Mouse (Mus musculus) liver, adult (tissue): ENCODE data around the gene Jmjd4.

Experiments used
- GATA4 ChIP-seq: IDR thresholded peaks from 2 replicates; pipeline ENCODE4 v1.6.1; 2014; ENCODE audit warnings: mild to moderate bottlenecking, low read length; ENCODE audit not compliant: insufficient replicate concordance

Gene Jmjd4

DNA sequence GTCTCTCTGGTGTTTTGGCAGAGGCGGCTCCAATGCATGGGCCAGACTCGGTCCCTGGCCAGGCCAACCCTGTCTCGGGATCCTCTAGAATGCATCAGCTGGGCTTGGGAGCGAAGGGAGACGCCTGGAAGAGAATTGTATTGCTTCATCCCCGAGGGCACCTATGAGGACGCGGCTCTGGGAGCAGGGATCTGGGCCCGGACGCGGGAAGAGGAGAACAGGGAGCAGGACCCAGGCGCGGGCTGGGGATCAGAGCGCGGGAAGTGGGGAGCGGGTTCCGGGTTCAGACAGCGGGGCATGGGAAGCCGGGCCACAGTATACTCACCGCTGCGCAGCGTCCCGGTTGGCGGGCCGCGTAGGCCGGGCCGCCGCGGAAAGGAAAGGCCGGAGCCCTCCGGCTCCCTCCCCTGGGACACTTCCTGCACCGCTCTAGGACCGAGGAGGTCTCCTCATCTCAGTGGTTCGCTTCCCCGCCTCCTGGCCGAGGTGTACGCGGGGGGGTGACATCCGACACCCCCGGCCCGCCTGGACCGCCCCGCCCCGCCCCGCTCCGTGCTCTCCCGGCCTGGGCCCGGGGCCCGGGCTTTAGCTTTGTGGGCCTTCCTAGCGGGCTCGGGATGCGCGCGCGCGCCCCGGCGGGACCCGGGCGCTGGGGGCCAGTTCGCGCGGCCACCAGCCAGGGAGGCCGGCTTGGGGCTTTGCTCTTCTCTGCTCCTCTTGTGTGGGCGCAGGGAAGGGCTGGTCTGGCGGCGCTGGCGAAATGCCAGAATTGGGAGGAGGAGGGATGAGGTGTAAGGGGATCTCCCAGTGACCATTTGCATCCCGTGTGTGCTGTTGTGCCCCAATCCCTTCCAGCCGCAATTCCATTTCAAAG, 56.2 kb downstream of the Jmjd4 start:
- TF ChIP-seq GATA4, result peak; percentile 45; the same call in 1 of the 2 replicates

DNA sequence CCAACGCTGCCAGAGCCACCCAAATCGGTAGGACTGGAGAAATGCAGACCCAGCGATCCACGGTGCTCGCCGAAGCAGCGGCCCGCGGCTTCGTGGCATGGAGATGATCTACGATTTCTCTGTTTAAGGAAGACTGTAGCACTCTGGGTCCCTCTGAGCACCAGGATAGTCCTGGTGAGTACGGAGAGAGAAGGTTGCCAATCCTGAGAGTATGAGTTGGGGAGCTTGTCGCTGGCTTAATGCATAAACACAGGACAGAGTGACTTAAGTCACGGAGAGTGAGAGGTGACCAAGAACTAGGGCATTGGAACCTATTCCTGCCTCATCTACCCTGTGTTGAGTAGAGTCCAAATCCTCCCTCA, 56.8 kb downstream of the Jmjd4 start:
- TF ChIP-seq GATA4, result no peak
